8 mouse cellular contexts compared by ENCODE assay signal in genomic region chr4:46389013-46389611, GRCm38 (mm10). TPM values are rescaled to one million over a fixed set of nuclear protein-coding genes. Genes with fewer than 3 reads are reported as not detected.
DNase-seq lines count a peak whose midpoint lies in the region; ATAC-seq and TF ChIP-seq lines count a peak whose summit lies in the region.

Trmo (minus strand) TSS chr4:46389437.

- H3K27me3 ChIP-seq in E14TG2a.4 (ENCODE audit: insufficient read depth, low read length): no peaks in the 10 kb centered on the region
- H3K27me3 ChIP-seq in forebrain, embryonic 12.5 days: no peaks in the 10 kb centered on the region
- H3K27me3 ChIP-seq in heart, postnatal 0 days (ENCODE audit: control insufficient read depth, insufficient read depth, low read length): no peaks in the 10 kb centered on the region
- no peaks in the 10 kb centered on the region for H3K27me3 ChIP-seq in liver, embryonic 16.5 days (ENCODE audit: control insufficient read depth, insufficient read depth, low read depth, low read length)
- H3K27me3 ChIP-seq in neural tube, embryonic 13.5 days: no peaks in the 10 kb centered on the region
- no peaks in the 10 kb centered on the region for H3K27me3 ChIP-seq in testis, adult 2 months (ENCODE audit: control insufficient read depth, insufficient read depth, low read length)

- TF ChIP-seq EP300 in heart, postnatal 0 days (IDR thresholded peaks at IDR 0.05; ENCODE audit: low read depth): peak; percentile 81

- H3K36me3 ChIP-seq in E14TG2a.4 (ENCODE audit: insufficient read depth, low read length): peaks cover 37% of the 10 kb centered on the region
- H3K36me3 ChIP-seq in forebrain, embryonic 12.5 days (replicated peaks): peaks cover 11% of the 10 kb centered on the region
- peaks cover 22% of the 10 kb centered on the region for H3K36me3 ChIP-seq in heart, postnatal 0 days (replicated peaks; ENCODE audit: control insufficient read depth, insufficient read depth, low read length)
- peaks cover 46% of the 10 kb centered on the region for H3K36me3 ChIP-seq in liver, embryonic 16.5 days (ENCODE audit: control insufficient read depth, insufficient read depth)
- H3K36me3 ChIP-seq in neural tube, embryonic 13.5 days: peaks cover 25% of the 10 kb centered on the region
- H3K36me3 ChIP-seq in testis, adult 2 months (ENCODE audit: control insufficient read depth, insufficient read depth, low read length): no peaks in the 10 kb centered on the region; the same call in 1 of the 2 replicates

- peak; percentile 95 for DNase-seq in c-Kit-positive CD71-positive TER-119-positive erythroid progenitor cells, embryonic 14.5 days (ENCODE audit: low spot score)
- peak; percentile 98 for DNase-seq in heart, postnatal 0 days (ENCODE audit: low spot score)
- peak; percentile 96 to 98 for DNase-seq in kidney, postnatal 4 days

- H3K9me3 ChIP-seq in E14TG2a.4 (ENCODE audit: low read length): no peaks in the 10 kb centered on the region
- H3K9me3 ChIP-seq in forebrain, embryonic 12.5 days: no peaks in the 10 kb centered on the region
- no peaks in the 10 kb centered on the region for H3K9me3 ChIP-seq in heart, postnatal 0 days (replicated peaks; ENCODE audit: control insufficient read depth, low read length)
- H3K9me3 ChIP-seq in liver, embryonic 16.5 days (replicated peaks; ENCODE audit: control insufficient read depth, low read length): no peaks in the 10 kb centered on the region
- no peaks in the 10 kb centered on the region for H3K9me3 ChIP-seq in neural tube, embryonic 13.5 days

- H3K4me1 ChIP-seq in E14TG2a.4 (replicated peaks; ENCODE audit: low read depth, low read length): peaks cover 10% of the 10 kb centered on the region
- H3K4me1 ChIP-seq in forebrain, embryonic 12.5 days: no peaks in the 10 kb centered on the region
- 0 out of 2 replicates have a peak, but pooled peaks cover 4% of the 10 kb centered on the region for H3K4me1 ChIP-seq in heart, postnatal 0 days (ENCODE audit: control insufficient read depth, insufficient read depth)
- peaks cover 25% of the 10 kb centered on the region for H3K4me1 ChIP-seq in liver, embryonic 16.5 days (ENCODE audit: control insufficient read depth, low read depth, low read length)
- H3K4me1 ChIP-seq in neural tube, embryonic 13.5 days (replicated peaks): peaks cover 9% of the 10 kb centered on the region
- no peaks in the 10 kb centered on the region; the same call in 1 of the 2 replicates for H3K4me1 ChIP-seq in testis, adult 2 months (ENCODE audit: control insufficient read depth, insufficient read depth, low read length)

- ATAC-seq in forebrain, embryonic 12.5 days (ENCODE audit: low FRiP score): peak; percentile 97
- ATAC-seq in heart, postnatal 0 days (ENCODE audit: insufficient read depth, low read depth): peak; percentile 96
- ATAC-seq in liver, embryonic 16.5 days (ENCODE audit: low read depth): peak; percentile 88
- ATAC-seq in neural tube, embryonic 13.5 days (ENCODE audit: low read depth): peak; percentile 98

- no peak for TF ChIP-seq CTCF in E14TG2a.4 (conservative IDR thresholded peaks at IDR 0.05; ENCODE audit: low read length)
- no peak for TF ChIP-seq CTCF in heart, postnatal 0 days (IDR thresholded peaks at IDR 0.05; ENCODE audit: low read depth)
- peak; percentile 23; the same call in 1 of the 2 replicates for TF ChIP-seq CTCF in testis, adult 2 months (IDR thresholded peaks at IDR 0.05; ENCODE audit: control insufficient read depth, insufficient read depth, insufficient replicate concordance, low read depth, low read length)

- H3K4me2 ChIP-seq in forebrain, embryonic 12.5 days: peak within 1 kb of the TSS; percentile 63
- peak within 1 kb of the TSS; percentile 68 for H3K4me2 ChIP-seq in heart, postnatal 0 days (ENCODE audit: low read depth, low read length)
- peak within 1 kb of the TSS; percentile 93 for H3K4me2 ChIP-seq in liver, embryonic 16.5 days (ENCODE audit: low read depth, low read length)
- H3K4me2 ChIP-seq in neural tube, embryonic 13.5 days: peak within 1 kb of the TSS; percentile 62

- under 1% methylated on average over 56 of the region's 56 CpGs for WGBS in forebrain, embryonic 12.5 days
- WGBS in heart, postnatal 0 days: under 1% methylated on average over 56 of the region's 56 CpGs
- 0% methylated on average over 56 of the region's 56 CpGs for WGBS in liver, embryonic 16.5 days (ENCODE audit: insufficient replicate concordance)
- WGBS in neural tube, embryonic 13.5 days: under 1% methylated on average over 56 of the region's 56 CpGs

- H3K4me3 ChIP-seq in E14TG2a.4 (replicated peaks; ENCODE audit: low read length): peak within 1 kb of the TSS; percentile 84
- peak within 1 kb of the TSS; percentile 59 for H3K4me3 ChIP-seq in forebrain, embryonic 12.5 days (replicated peaks)
- H3K4me3 ChIP-seq in heart, postnatal 0 days (ENCODE audit: low read depth, low read length): peak within 1 kb of the TSS; percentile 72
- peak within 1 kb of the TSS; percentile 74 for H3K4me3 ChIP-seq in liver, embryonic 16.5 days (ENCODE audit: low read depth, low read length)
- H3K4me3 ChIP-seq in neural tube, embryonic 13.5 days: peak within 1 kb of the TSS; percentile 64
- peak within 1 kb of the TSS; percentile 92 for H3K4me3 ChIP-seq in testis, adult 2 months (ENCODE audit: control insufficient read depth, low read depth, low read length)

- H3K27ac ChIP-seq in forebrain, embryonic 12.5 days: peak within 1 kb of the TSS; percentile 94
- peak within 1 kb of the TSS; percentile 91 for H3K27ac ChIP-seq in heart, postnatal 0 days (ENCODE audit: low read depth)
- H3K27ac ChIP-seq in liver, embryonic 16.5 days (ENCODE audit: low read length): peak within 1 kb of the TSS; percentile 96
- peak within 1 kb of the TSS; percentile 93 for H3K27ac ChIP-seq in neural tube, embryonic 13.5 days (replicated peaks)
- H3K27ac ChIP-seq in testis, adult 2 months (ENCODE audit: control insufficient read depth, insufficient read depth, low read depth, low read length): peak within 1 kb of the TSS; percentile 92

- TF ChIP-seq POLR2A in testis, adult 2 months (IDR thresholded peaks at IDR 0.05; ENCODE audit: control insufficient read depth, low read depth, low read length): peak; percentile 89

- H3K9ac ChIP-seq in forebrain, embryonic 12.5 days: peak within 1 kb of the TSS; percentile 79
- peak within 1 kb of the TSS; percentile 82 for H3K9ac ChIP-seq in heart, postnatal 0 days (replicated peaks; ENCODE audit: low read depth, low read length)
- H3K9ac ChIP-seq in liver, embryonic 16.5 days (ENCODE audit: low read depth, low read length): peak within 1 kb of the TSS; percentile 84
- H3K9ac ChIP-seq in neural tube, embryonic 13.5 days: peak within 1 kb of the TSS; percentile 89

RNA-seq across cellular contexts. Expression of gene Trmo, which starts in this region (rescaled TPM):
- 9.9 TPM in 2 replicates for polyA plus RNA-seq in forebrain, embryonic 12.5 days (2016; fragmentation: Nextera tagmentation; extraction: Ambion mirVana)
- total RNA-seq in heart, postnatal 0 days (2014; rRNA removed; ENCODE audit: low replicate concordance): 3.9 and 12.1 TPM in 2 replicates
- 5.8 and 6.5 TPM in 2 replicates for polyA plus RNA-seq in heart, postnatal 0 days (2015; fragmentation: Nextera tagmentation; extraction: Ambion mirVana)
- 6.3 and 7.1 TPM in 2 replicates for polyA plus RNA-seq in liver, embryonic 16.5 days (2015; fragmentation: Nextera tagmentation; extraction: Ambion mirVana)
- polyA plus RNA-seq in neural tube, embryonic 13.5 days (2015; fragmentation: Nextera tagmentation; extraction: Ambion mirVana): 8.2 and 11.0 TPM in 2 replicates
- 12.1 and 12.2 TPM in 2 replicates for polyA plus RNA-seq in testis, adult 2 months (2012; rRNA removed)

Comparison
In these comparisons a context has a peak if more than half of its experiments do, and no peak if none do; other contexts are left out.
1. Peak in every context shown above with its lines: DNase-seq, ATAC-seq, H3K4me3 ChIP-seq and H3K27ac ChIP-seq.